ENCODE assay signal across 8 mouse cellular contexts in the genomic region with DNA sequence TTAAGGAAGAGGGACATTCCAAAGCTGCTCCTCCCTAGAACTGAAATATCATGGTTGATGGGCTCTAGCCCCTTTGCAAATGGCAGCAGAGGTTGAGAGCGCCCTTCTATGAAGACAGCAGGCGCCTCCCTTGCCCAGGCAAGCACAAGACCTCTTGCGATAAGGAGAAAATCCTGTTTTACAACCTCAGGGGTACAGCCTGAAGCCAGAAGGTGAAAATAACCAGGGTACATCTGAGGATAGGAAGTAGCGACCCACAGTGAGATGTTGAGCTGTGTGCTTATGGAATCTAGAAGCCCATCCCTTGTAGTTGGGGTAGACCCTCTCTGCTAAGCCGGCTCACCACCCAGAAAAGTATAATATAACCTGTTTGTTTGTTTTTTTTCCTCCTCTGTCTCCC. TPM values are rescaled to one million over a fixed set of nuclear protein-coding genes. Genes with fewer than 3 reads are reported as not detected.
DNase-seq lines count a peak whose midpoint lies in the region; ATAC-seq and TF ChIP-seq lines count a peak whose summit lies in the region.

No protein-coding gene starts in this region.

- 0 out of 2 replicates have a peak overlapping the region, but pooled peaks have one; percentile 0 for H3K27ac ChIP-seq in heart, postnatal 0 days (ENCODE audit: low read depth)
- H3K27ac ChIP-seq in hindbrain, embryonic 15.5 days (replicated peaks): no peak overlapping the region
- no peak overlapping the region for H3K27ac ChIP-seq in midbrain, embryonic 14.5 days (replicated peaks; ENCODE audit: low read depth, low read length)

- peak overlapping the region; percentile 31; the same call in 1 of the 2 replicates for H3K9ac ChIP-seq in heart, postnatal 0 days (replicated peaks; ENCODE audit: low read depth, low read length)
- H3K9ac ChIP-seq in hindbrain, embryonic 15.5 days: no peak overlapping the region
- no peak overlapping the region for H3K9ac ChIP-seq in midbrain, embryonic 14.5 days (replicated peaks; ENCODE audit: low read length)

- H3K4me2 ChIP-seq in heart, postnatal 0 days (ENCODE audit: low read depth, low read length): peak overlapping the region; percentile 56
- peak overlapping the region; percentile 53 for H3K4me2 ChIP-seq in hindbrain, embryonic 15.5 days
- peak overlapping the region; percentile 50; the same call in 1 of the 2 replicates for H3K4me2 ChIP-seq in midbrain, embryonic 14.5 days (ENCODE audit: low read length)

- TF ChIP-seq CTCF in heart, postnatal 0 days (IDR thresholded peaks at IDR 0.05; ENCODE audit: low read depth): no peak

- no peaks in the 10 kb centered on the region for H3K27me3 ChIP-seq in heart, postnatal 0 days (ENCODE audit: control insufficient read depth, insufficient read depth, low read length)
- H3K27me3 ChIP-seq in hindbrain, embryonic 15.5 days: no peaks in the 10 kb centered on the region
- no peaks in the 10 kb centered on the region for H3K27me3 ChIP-seq in midbrain, embryonic 14.5 days (ENCODE audit: control insufficient read depth, insufficient read depth, low read length)

- ATAC-seq in heart, postnatal 0 days (ENCODE audit: insufficient read depth, low read depth): no peak
- ATAC-seq in hindbrain, embryonic 15.5 days (ENCODE audit: low FRiP score, low read depth): no peak
- no peak for ATAC-seq in midbrain, embryonic 14.5 days (ENCODE audit: low FRiP score, low TSS enrichment)

- no peaks in the 10 kb centered on the region for H3K36me3 ChIP-seq in heart, postnatal 0 days (replicated peaks; ENCODE audit: control insufficient read depth, insufficient read depth, low read length)
- no peaks in the 10 kb centered on the region for H3K36me3 ChIP-seq in hindbrain, embryonic 15.5 days
- no peaks in the 10 kb centered on the region for H3K36me3 ChIP-seq in midbrain, embryonic 14.5 days (ENCODE audit: control insufficient read depth, insufficient read depth, low read length)

- peaks cover 9% of the 10 kb centered on the region; the same call in 1 of the 2 replicates for H3K4me1 ChIP-seq in heart, postnatal 0 days (ENCODE audit: control insufficient read depth, insufficient read depth)
- peaks cover 8% of the 10 kb centered on the region; the same call in 1 of the 2 replicates for H3K4me1 ChIP-seq in hindbrain, embryonic 15.5 days (replicated peaks)
- H3K4me1 ChIP-seq in midbrain, embryonic 14.5 days (ENCODE audit: control insufficient read depth, insufficient read depth, low read length): 0 out of 2 replicates have a peak, but pooled peaks cover 4% of the 10 kb centered on the region

- no peak for DNase-seq in heart, postnatal 0 days (ENCODE audit: low spot score)
- no peak for DNase-seq in heart, postnatal 4 days
- peak; percentile 3 for DNase-seq in c-Kit-positive CD71-positive TER-119-positive erythroid progenitor cells, embryonic 14.5 days (ENCODE audit: low spot score)
- peak; percentile 6 for DNase-seq in midbrain, embryonic 14.5 days
- DNase-seq in frontal cortex, postnatal 14 days (ENCODE audit: low spot score in 2 of 2): no peak
- no peak for DNase-seq in spleen, postnatal 14 days (ENCODE audit: low spot score in 2 of 2)
- DNase-seq in cerebellum, adult 18-20 months: no peak

- no peak for TF ChIP-seq EP300 in heart, postnatal 0 days (IDR thresholded peaks at IDR 0.05; ENCODE audit: low read depth)

- H3K4me3 ChIP-seq in heart, postnatal 0 days (ENCODE audit: low read depth, low read length): peak overlapping the region; percentile 38
- no peak overlapping the region for H3K4me3 ChIP-seq in hindbrain, embryonic 15.5 days
- no peak overlapping the region for H3K4me3 ChIP-seq in midbrain, embryonic 14.5 days (replicated peaks; ENCODE audit: low read depth, low read length)

- no peaks in the 10 kb centered on the region for H3K9me3 ChIP-seq in heart, postnatal 0 days (replicated peaks; ENCODE audit: control insufficient read depth, low read length)
- no peaks in the 10 kb centered on the region for H3K9me3 ChIP-seq in hindbrain, embryonic 15.5 days
- H3K9me3 ChIP-seq in midbrain, embryonic 14.5 days (ENCODE audit: control insufficient read depth, low read length): no peaks in the 10 kb centered on the region

- 71% methylated on average over 5 of the region's 5 CpGs for WGBS in heart, postnatal 0 days
- WGBS in hindbrain, embryonic 15.5 days: 70% methylated on average over 5 of the region's 5 CpGs
- whole genome bisulfite sequencing in midbrain, embryonic 14.5 days: 49% methylated on average over 5 of the region's 5 CpGs

RNA-seq across cellular contexts. Expression of gene Tcf12, which starts 57.6 kb away (rescaled TPM):
- total RNA-seq in heart, postnatal 0 days (2014; rRNA removed; ENCODE audit: low replicate concordance): 55.2 and 69.4 TPM in 2 replicates
- 14.3 and 14.8 TPM in 2 replicates for polyA plus RNA-seq in heart, postnatal 0 days (2015; fragmentation: Nextera tagmentation; extraction: Ambion mirVana)
- 10 to 100 TPM; 77.3 to 81.9 TPM for total RNA-seq in heart, postnatal 4 days (2021)
- polyA plus RNA-seq in hindbrain, embryonic 15.5 days (2015; fragmentation: Nextera tagmentation; extraction: Ambion mirVana): 72.4 and 73.4 TPM in 2 replicates
- 68.5 and 93.6 TPM in 2 replicates for polyA plus RNA-seq in midbrain, embryonic 14.5 days (2014; fragmentation: Nextera tagmentation; extraction: Ambion mirVana)

Comparison
In these comparisons a context has a peak if more than half of its experiments do, and no peak if none do; other contexts are left out.
1. DNase-seq: peak in c-Kit-positive CD71-positive TER-119-positive erythroid progenitor cells, embryonic 14.5 days (single experiment) and midbrain, embryonic 14.5 days (single experiment); none in heart, postnatal 0 days (single experiment), heart, postnatal 4 days (single experiment), frontal cortex, postnatal 14 days (0 of 2), spleen, postnatal 14 days (0 of 2) and cerebellum, adult 18-20 months (0 of 2).
2. Peak in every context shown above with its lines, with median percentiles within 50 percentile points of each other: H3K4me2 ChIP-seq.